Mouse (Mus musculus) left cerebral cortex, postnatal 14 days (tissue): ENCODE data around the gene Gm38655. TPM values are rescaled to one million over a fixed set of nuclear protein-coding genes. Genes with fewer than 3 reads are reported as not detected.
"Not testable (repeated sequence)": the region's sequence is repeated elsewhere in the genome, so short reads cannot be mapped to it uniquely, and the experiment has no call there.

Experiments used
- DNase-seq, 2 experiments: peaks; one replicate each; pipeline ENCODE4 v3.0.0; 2021 to 2022; ENCODE audit warnings: low spot score in 2 of 2, mixed read lengths in 1 of 2
- intact Hi-C: fragments of 180-260 bp; cut with DNase I; formaldehyde crosslinking; loops from one replicate; pipeline ENCODE4 v1.15.1; 2025
- total RNA-seq, 2 experiments: library from RNA; stranded (reverse); gene quantifications; 2 replicates each; pipeline ENCODE4 v1.2.3; 2021

The Gm38655 gene
- total RNA-seq, 2 experiments from 2014 or later, result not detected

DNA sequence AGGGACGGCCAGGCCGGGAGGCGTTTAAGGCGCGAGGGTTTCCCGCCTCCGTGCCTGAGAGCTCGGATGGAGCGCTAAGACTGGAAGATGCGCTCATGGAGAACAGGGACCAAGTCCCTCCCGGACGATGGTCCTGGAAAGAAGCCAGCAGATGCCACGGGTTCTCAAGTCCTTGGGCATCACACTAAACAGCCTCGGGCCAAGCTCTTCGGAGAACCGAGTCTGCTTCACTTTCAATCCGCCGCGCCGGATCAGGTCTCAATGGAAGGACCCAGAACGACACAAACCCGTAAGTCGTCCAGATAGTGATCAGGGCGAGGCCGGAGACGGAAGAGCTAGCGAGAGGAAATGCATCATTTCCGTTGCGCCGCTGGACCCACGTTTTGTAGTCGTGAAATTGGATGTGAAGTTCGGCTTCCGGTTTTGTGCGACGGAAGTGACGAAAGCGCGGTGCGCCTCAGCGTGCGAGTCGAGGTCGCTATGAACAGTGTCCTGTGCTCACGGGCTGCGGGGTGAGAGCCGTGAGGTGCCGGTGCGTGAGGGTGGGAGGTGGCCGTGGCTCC lies 8.9 kb upstream of the Gm38655 start, which contains the start of gene BC003965:
Gene BC003965 (plus strand): TSS at position 426 of the 563 bp plus-strand sequence.
- peak; percentile 98 to 99 for DNase-seq
- intact Hi-C loops, result loop anchor here (5.0 kb wide), 1 partner anchor 67 kb away; the partner anchor contains the start of gene Telo2

DNA sequence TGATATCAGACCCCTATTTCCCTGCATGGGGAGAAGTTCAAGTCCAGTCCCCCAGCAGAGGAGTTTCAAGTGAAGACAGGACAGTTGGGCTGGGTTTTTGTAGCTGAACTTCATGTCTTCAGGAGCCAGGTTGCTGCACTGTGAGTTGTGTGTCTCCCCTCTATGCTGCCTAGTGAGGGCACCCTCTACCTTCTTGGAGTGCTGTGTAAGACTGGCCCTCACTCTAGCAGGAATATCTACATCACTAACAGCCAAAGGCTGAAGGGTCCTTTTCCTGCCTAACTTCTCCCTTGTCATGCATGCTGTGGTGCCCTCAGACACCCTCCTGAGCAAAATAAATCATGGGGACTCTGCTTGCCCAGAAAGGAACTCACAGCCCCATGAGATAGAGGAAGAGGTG lies 8.0 kb upstream of the Gm38655 start:
- no peak for DNase-seq
- intact Hi-C loops, result loop anchor here (5.0 kb wide), 1 partner anchor 66 kb away; the partner anchor contains the start of gene Telo2

DNA sequence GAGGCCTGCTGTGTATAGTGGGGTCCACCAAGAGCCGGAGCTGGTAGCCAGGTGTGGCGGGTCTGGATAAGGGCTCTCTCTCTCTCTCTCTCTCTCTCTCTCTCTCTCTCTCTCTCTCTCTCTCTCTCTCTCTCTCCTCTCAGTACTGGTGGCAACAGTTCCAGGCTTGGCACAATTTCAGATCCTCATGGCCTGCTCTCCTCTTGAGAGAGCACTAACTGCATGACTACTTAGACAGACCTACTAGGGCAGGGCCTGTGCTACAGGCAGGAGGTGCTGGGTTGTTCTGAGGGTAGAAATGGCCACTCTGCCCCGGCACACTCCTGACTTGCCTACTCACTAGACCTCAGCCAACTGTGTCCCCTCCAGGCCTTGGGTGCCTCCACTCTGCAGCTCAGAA lies 2.7 kb downstream of the Gm38655 start:
- intact Hi-C loops, result no loop called here
- no peak for DNase-seq

DNA sequence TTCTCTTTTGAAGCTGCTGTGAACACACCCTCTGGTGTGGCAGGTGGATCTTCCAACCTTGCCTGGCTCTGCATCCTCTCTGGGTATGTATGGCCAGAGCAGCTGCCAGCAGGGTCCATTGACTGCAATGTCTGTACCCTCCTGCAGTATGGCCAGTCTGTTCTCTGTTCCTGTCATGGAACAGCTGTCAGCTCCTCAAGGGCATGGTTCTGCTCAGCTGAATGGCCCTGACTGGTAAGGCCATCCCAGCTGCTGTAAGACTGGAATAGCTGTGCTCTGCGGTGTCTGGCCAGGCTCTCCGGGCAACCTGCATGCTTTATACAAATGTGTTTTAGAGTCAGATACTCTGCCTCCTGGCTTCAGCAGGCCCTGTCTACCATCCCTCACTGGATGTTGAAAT lies 5.6 kb downstream of the Gm38655 start:
- no peak for DNase-seq
- intact Hi-C loops, result no loop called here

DNA sequence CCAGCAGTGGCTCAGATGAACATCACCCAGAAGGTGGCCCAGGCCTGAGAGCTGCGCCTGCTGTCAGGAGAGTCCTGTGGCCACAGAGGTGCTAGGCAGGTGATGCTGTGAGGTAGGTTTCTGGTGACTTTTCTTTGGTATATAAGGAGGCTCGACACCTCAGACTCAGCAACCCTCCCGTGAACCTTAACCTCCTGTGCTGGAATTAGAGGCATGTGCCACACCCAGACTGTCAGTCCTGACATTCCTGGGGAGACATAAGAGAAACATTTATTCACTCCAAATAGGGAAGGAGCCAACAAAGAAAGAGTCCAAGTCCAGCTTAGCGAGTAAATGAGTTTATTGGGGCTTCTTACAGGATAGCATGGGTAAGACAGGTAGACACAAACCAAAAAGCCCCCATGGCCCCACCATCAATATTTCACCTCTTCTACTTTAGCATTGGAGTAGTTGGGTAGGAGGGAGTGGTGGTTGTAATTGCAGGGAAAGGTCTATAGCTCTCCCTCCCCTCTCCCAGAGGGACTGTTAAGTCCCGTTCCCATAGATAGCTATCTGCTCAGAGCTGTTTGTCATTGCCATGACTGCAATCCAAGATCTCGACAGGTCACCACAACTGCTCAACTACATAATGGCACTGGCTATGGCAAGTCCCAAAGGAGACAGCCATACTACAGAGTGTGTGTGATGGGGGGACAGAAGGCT lies 9.2 kb downstream of the Gm38655 start:
- no peak for DNase-seq
- intact Hi-C loops, result no loop called here

DNA sequence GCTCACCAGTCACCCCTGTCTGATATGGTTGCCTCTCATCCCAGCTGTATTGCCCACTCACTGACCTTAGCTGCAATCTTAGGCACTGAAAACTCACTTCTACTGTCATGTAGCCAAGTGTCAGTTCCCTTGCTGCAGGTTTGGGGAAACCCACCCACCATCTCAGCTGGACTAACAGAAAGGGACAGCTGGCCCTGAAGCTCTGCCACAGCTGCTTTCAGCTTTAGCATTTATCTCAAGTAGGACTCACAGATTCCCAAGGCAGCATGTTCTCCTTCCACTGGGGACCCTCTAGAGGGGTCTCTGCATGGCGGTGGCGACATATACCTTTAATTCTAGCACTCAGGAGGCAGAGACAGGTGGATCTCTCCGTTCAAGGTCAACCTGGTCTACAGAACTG lies 10.5 kb downstream of the Gm38655 start:
- DNase-seq, result no peak
- intact Hi-C loops, result no loop called here

DNA sequence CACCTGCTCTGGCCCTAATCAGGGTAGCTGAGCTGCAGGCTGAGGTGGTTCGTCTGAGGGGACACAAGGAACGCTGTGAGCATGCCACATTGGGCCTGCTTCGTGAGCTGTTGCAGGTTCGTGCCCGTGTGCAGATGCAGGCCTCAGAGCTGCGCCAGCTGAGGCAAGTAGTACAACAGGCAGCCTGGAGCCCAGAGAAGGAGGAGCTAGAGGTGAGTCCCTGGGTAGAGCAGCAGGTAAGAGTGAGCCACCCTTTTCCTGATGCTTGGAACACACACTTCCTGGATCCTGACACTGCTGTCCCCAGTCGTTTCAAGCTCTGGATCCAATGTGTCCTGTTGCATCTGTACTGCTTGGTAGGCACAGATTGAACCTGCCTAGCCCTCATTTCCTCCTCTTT lies 11.9 kb downstream of the Gm38655 start:
- intact Hi-C loops, result no loop called here

DNA sequence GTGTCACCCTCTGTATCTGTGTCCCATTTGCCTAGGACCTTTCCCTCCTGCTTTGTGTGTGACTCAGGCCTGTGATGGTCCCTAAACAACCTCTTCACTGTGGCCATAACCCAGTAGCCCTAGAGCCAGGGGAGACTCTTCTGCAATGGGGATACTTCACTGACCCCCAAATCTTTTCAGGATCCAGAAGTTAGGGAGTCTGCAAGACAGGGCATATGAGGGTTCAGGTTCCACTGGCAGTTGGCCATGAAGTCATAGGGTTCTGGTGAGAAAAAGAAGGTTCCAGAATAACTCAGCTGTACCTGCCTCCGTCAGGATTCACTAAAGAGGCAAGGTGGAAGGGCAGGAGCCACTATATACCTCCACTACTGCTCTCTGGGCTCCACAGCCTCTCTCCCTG lies 13.1 kb downstream of the Gm38655 start, which contains the start of gene Ccdc154:
Gene Ccdc154 (plus strand): TSS at position 301 of the 400 bp plus-strand sequence.
- no peak for DNase-seq
- intact Hi-C loops, result no loop called here

More for the DNA sequence above, 11.9 kb downstream of the Gm38655 start:
- no peak for DNase-seq

DNA sequence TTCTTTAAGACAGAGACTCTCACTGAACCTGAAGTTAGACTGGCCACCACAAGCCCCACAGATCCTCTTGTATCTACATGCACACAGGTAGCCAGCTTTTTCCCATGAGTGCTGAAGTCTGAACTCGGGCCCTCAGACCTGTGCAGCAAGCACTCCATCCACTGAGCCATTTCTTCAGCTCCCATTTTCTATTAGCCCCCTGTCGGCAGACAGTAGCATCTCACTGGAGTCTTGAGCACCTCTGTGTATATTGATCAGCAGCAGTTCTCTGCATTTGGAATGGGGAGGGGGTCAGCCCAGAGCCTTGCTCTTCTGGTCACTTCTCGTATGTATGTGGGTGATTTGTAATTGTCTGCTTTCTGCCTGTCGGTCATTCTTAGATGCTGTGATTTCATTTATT lies 35.3 kb downstream of the Gm38655 start:
- no peak for DNase-seq
- intact Hi-C loops, result no loop called here

DNA sequence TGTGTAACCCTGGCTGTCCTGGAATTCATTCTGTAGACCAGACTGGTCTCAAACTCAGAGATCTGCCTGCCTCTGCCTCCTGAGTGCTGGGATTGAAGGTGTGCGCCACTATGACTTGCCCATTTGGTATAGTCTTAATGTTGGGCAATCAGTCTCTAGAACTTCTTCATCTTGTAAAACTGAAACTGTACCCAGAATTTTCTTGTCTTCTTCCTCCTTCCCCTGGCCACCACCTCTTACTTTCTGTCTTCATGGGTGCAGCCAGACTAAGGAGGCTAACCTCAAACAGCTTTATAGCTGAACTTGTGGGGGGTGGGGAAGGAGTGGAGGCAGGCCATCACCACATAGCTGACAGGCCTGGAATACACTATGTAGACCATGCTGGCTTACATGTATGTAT lies 36.5 kb downstream of the Gm38655 start:
- intact Hi-C loops, result no loop called here

DNA sequence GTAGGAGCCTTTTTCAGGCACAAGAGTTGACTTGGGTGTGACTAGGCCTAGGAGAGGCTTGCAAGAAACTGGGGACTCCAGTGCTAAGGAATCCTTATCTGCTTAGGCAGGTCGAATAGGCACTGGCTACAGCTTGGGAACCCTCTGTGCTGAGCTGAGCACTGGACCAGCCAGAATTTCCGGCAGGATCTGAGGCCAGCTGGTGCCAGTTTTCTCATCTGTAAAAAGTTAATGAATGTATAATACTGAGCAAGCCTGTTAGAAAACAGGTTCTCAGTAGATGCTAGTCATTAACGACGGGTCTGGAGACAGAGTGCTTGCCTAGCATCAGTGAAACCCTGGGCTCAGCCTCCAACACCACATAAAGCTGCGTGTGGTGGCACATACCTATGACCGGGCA lies 39.6 kb downstream of the Gm38655 start:
- DNase-seq, result no peak
- intact Hi-C loops, result no loop called here

More for the DNA sequence above, 36.5 kb downstream of the Gm38655 start:
- no peak for DNase-seq

DNA sequence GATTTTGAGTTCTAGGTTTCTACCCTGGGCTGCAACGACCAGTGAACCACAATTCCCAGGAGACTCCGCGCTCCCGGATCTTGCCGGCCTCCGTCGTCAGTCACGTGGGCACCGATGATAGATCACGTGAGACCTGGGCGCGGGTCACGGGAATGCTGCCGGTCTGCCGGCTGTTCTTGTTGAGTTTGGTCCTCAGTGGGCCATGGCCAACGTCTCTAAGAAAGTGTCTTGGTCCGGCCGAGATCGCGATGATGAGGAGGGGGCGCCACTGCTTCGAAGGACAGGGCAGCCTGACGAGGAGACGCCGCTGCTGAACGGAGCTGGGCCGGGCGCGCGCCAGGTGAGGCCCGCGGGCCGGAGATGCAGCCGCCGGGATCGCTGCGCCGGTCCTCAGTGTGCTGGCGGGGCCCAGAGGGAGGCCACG lies 42.0 kb downstream of the Gm38655 start, which contains the start of gene Clcn7:
Gene Clcn7 (plus strand): TSS at position 117 of the 424 bp plus-strand sequence.
- intact Hi-C loops, result no loop called here
- peak; percentile 94 to 97 for DNase-seq

DNA sequence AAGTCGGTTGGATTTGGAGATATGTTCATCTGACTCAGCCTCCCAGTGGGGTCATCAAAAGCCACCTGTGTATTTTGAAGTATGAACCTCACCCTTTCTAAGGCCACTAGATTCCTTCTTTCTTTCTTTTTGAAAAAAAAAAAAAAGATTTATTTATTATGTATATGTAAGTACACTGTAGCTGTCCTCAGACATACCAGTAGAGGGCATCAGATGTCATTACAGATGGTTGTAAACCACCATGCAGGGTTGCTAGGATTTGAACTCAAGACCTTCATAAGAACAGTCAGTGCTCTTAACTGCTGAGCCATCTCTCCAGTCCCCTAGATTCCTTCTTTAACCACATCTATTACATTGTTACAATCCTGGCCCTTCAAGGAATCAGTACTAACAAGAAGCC lies 45.2 kb downstream of the Gm38655 start:
- intact Hi-C loops, result no loop called here
- DNase-seq, result no peak

DNA sequence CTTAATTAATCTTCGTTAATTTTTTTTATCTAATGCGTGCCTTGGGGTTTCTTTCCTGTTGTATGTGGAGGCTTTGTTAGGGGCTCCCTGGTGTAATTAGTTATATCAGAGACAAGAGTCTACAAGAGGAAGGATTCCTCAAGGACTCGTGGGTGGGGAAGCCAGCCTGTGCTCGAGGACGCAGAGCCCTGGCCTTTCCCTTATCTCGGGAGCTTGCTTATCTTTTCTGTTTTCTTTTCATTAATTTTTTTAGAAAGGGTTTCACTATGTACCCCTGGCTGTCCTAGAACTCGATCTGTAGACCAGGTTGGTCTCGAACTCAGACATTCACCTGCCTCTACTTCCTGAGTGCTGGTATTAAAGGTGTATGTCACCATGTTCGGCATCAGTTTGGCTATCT lies 47.6 kb downstream of the Gm38655 start:
- no peak for DNase-seq
- intact Hi-C loops, result no loop called here

DNA sequence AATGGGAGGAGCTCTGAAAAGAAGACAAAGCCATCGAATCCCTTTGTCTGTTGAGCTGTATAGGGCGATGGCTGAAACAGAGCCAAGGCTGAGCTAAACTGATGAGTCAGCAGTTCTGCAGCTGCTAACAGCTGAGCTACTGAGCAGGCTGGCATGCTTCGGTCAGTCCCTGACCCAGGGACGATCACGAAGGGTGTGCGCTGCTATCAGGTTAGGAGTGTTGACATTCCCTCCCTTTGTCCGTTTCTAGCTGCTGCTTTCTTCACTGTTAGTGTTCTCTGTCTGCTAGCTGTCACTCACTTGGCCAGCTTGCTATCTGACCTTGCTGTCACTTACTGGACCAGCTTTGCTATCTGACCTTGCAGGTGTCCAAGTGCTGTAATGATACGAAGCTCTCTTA lies 48.2 kb downstream of the Gm38655 start:
- intact Hi-C loops, result no loop called here

DNA sequence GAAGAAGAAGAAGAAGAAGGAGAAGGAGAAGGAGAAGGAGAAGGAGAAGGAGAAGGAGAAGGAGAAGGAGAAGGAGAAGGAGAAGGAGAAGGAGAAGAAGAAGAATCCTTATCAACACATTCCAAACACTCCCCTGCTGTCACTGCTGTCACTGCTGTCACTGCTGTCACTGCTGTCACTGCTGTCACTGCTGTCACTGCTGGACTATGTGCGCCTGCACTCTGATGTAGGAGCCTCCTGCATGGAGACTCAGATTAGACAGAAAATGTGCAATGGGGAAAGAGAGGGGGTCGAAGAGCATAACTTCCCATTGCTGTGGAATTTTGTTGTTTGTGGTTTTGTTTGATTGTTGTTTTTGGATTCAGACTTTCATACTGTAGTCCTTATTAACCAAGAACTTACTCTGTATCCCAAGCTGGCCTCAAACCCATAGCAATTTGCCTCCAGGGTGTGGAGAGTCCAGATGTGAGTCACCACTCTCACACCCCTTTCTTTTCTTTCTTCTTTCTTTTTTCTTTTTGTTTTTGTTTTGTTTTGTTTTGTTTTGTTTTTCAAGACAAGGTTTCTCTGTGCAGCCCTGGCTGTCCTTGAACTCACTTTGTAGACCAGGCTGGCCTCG lies 49.7 kb downstream of the Gm38655 start:
- DNase-seq, intact Hi-C loops: not testable (repeated sequence)

More for the DNA sequence above, 48.2 kb downstream of the Gm38655 start:
- DNase-seq, result no peak

DNA sequence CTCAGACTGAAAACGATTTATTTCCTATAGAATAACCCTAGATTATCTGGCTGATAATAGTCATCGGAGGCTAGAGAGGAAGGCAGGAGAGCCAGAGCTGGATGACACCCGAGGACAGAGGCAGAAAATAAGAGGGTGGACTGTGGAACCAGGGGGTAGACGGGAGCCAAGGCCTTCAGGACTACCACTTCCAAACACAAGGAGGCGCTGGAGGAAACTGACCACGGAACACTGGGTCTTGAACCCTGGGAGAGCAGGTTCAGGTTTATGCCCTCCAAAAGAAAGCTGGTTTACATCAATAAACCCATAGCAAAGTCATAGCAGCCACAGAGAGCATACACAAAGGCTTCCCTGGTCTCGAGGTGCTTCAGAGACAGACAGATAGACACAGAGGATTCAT lies 51.3 kb downstream of the Gm38655 start:
- no peak for DNase-seq
- intact Hi-C loops, result no loop called here
